Mouse (Mus musculus) embryonic facial prominence, embryonic 15.5 days (tissue): ENCODE measurements at regions not wholly inside any gene's neighbourhood (a gene's known extent, or its start where the extent isn't known, plus 50 kb on each side); places are given as distances from the start of the nearest gene placed in this dataset.

Experiments used
- ATAC-seq: fragments of 200-750 bp; cut with Nextera tagmentation; 2 replicates; pipeline ENCODE4 v1.8.0; 2017; ENCODE audit warnings: low read depth, moderate TSS enrichment; ENCODE audit not compliant: insufficient number of reproducible peaks, low FRiP score, low TSS enrichment
- H3K27ac ChIP-seq: fragments of 300-500 bp; sonication (generic); replicated peaks from 2 replicates; pipeline ENCODE4 v1.5.1; 2015; ENCODE audit warnings: mild to moderate bottlenecking, inconsistent platforms
- H3K27me3 ChIP-seq: fragments of 300-500 bp; sonication (generic); 2 replicates; pipeline ENCODE4 v1.6.1; 2015; ENCODE audit warnings: inconsistent platforms
- H3K36me3 ChIP-seq: fragments of 300-500 bp; sonication (generic); 2 replicates; pipeline ENCODE4 v1.6.1; 2015; ENCODE audit warnings: mild to moderate bottlenecking, inconsistent platforms
- H3K4me1 ChIP-seq: fragments of 300-500 bp; sonication (generic); 2 replicates; pipeline ENCODE4 v1.6.1; 2015; ENCODE audit warnings: inconsistent platforms
- H3K4me2 ChIP-seq: fragments of 300-500 bp; sonication (generic); replicated peaks from 2 replicates; pipeline ENCODE4 v1.6.1; 2015; ENCODE audit warnings: mild to moderate bottlenecking, inconsistent platforms
- H3K4me3 ChIP-seq: fragments of 300-500 bp; sonication (generic); replicated peaks from 2 replicates; pipeline ENCODE4 v1.5.1; 2015; ENCODE audit warnings: mild to moderate bottlenecking, inconsistent platforms
- H3K9ac ChIP-seq: fragments of 300-500 bp; sonication (generic); 2 replicates; pipeline ENCODE4 v1.6.1; 2015; ENCODE audit warnings: inconsistent platforms
- H3K9me3 ChIP-seq: fragments of 300-500 bp; sonication (generic); replicated peaks from 2 replicates; pipeline ENCODE4 v1.6.1; 2016; ENCODE audit warnings: inconsistent platforms
- WGBS: fragments of 180-500 bp; shearing (Covaris S2); methylation state at CpG from one replicate; pipeline ENCODE4 v1.1.7; 2015; 5-methylcytosine and 5-hydroxymethylcytosine counted together

DNA sequence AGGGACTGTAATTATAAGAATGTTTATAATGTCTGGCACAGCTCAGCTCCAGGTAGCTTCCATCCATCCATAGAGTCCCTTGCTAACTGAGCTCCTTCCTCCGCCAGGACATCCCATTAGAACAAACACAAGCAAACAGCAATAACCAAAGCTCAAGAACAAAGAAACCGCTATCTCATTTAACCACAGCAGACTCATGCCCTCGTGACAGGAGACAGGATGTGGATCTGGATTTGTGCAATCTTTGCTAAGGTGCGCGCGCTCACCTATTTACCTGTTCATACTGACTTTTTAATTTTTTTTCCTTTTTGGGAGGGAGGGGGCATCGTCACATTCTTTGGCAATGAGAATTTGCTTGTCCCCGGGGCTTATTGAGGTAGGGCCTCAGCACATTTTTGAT lies 71.3 kb upstream of the Slc38a2 start:
- no peak for ATAC-seq
- Histone ChIP-seq H3K4me3 (no peak overlapping the region), H3K9ac (no peak overlapping the region), H3K4me2 (no peak overlapping the region), H3K27ac (no peak overlapping the region), H3K27me3 (no peaks in the 10 kb centered on the region), H3K9me3 (no peaks in the 10 kb centered on the region), H3K36me3 (no peaks in the 10 kb centered on the region), H3K4me1 (peaks cover 14% of the 10 kb centered on the region; the same call in 1 of the 2 replicates)
- 79% methylated on average over 8 of the region's 8 CpGs for WGBS

DNA sequence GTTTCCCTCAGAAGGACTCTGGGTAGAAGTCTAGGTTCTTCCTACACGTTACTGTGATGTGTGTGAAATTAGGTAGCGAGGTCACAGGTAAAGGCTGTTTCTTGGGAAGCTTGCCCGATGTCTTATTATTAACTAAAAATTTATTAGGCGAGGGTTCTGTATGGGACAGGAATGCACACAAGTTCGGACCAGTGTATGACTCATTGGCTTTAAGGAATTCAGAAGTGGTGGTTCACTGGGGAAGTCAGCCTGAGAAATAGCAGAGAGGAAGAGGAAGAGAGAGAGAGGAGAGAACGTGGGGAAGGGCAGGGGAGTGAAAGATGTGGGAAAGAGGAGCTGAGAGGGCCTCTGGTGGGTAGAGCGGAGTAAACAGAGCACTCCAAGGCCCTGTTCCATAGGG lies 70.8 kb upstream of the Slc38a2 start:
- Histone ChIP-seq H3K27ac (no peak overlapping the region), H3K27me3 (no peaks in the 10 kb centered on the region), H3K36me3 (no peaks in the 10 kb centered on the region), H3K9me3 (no peaks in the 10 kb centered on the region), H3K4me3 (no peak overlapping the region), H3K4me1 (peaks cover 14% of the 10 kb centered on the region; the same call in 1 of the 2 replicates), H3K4me2 (no peak overlapping the region), H3K9ac (no peak overlapping the region)
- WGBS, result 75% methylated on average over 7 of the region's 7 CpGs
- no peak for ATAC-seq

DNA sequence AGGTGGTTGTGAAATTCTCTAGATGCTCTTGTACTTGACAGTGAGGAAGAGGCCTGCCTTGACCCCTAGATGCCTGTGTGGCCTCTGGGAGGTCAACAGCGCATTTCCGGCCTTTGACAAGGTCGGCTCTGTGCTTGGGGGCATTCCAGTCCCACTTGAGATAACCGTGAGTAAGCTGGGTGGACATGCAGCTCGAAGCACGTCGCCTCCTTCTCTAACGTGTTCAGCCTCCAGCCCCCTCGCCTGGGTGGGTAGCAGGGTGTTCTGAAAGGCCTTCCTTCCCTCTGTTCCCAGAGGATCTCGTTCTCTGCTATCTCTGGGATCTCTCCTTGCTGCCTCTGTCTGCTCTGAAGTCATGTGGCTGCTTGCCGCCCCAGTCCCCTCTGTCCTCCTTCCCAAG lies 70.2 kb upstream of the Slc38a2 start:
- H3K27me3 ChIP-seq, result no peaks in the 10 kb centered on the region
- ATAC-seq, result no peak
- no peak overlapping the region for H3K4me2 ChIP-seq
- H3K4me3 ChIP-seq, result no peak overlapping the region
- 63% methylated on average over 11 of the region's 11 CpGs for WGBS
- H3K9ac ChIP-seq, result no peak overlapping the region
- H3K36me3 ChIP-seq, result no peaks in the 10 kb centered on the region
- no peaks in the 10 kb centered on the region for H3K9me3 ChIP-seq
- peaks cover 14% of the 10 kb centered on the region; the same call in 1 of the 2 replicates for H3K4me1 ChIP-seq
- no peak overlapping the region for H3K27ac ChIP-seq

DNA sequence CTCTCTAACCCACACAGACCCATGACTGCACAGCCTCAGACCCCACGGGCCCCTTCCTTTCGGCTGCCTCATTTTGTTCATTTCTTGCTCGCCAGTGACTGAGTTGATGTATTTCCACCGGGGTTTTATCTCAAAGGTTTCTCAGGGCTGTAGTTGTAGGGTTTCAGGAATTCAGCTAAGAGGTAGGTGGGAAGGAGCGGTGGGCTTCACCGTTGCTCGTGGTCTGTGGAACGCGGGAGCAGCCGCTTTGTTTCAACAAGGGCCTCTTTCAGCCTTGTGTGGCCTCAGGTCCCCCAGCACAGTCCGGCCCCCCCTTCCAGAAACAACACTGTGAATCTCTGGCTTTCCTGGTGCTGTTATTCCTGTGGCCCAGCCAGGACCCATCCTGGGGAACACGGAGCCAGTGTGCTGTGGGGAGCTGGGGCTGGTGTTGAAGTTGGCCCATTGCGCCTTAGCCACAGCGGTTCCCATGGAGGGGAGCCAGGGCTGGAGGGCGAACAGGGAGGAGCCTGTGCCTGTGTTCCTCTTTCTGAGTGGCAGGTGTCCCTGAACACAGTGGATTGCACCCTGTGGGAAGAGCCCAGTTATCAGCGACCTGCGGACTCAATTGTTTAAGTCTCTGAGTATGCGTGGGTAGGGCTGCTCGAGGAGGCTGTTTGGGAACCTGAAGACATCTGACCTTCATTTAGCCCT lies 68.9 kb upstream of the Slc38a2 start:
- ATAC-seq, result peak; percentile 73
- no peak overlapping the region for H3K4me3 ChIP-seq
- 62% methylated on average over 19 of the region's 19 CpGs for WGBS
- H3K36me3 ChIP-seq, result no peaks in the 10 kb centered on the region
- peaks cover 14% of the 10 kb centered on the region; the same call in 1 of the 2 replicates for H3K4me1 ChIP-seq
- no peak overlapping the region for H3K4me2 ChIP-seq
- no peaks in the 10 kb centered on the region for H3K27me3 ChIP-seq
- no peaks in the 10 kb centered on the region for H3K9me3 ChIP-seq
- no peak overlapping the region for H3K9ac ChIP-seq
- no peak overlapping the region for H3K27ac ChIP-seq

DNA sequence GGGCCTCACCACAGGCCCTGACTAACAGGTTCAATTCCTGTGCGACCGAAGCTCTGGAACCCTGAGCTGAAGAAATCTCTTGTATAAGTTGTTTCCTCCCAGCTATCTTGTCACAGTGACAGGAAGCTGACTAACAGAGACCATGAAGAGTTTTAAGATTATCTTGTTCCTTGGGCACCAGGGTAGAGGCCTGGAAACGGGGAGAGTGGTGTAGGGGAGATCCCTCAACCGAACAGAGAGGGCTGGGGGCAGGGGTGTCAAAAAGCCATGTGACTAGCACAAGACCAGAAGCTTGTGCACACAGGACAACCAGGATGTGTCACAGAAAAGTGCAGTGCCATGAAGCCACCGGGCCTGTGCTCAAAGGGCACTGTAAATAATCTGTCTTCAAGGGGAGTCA lies 67.7 kb upstream of the Slc38a2 start:
- 91% methylated on average over 5 of the region's 5 CpGs for WGBS
- Histone ChIP-seq H3K9me3 (no peaks in the 10 kb centered on the region), H3K4me2 (no peak overlapping the region), H3K4me3 (no peak overlapping the region), H3K9ac (no peak overlapping the region), H3K36me3 (no peaks in the 10 kb centered on the region), H3K27ac (no peak overlapping the region), H3K27me3 (no peaks in the 10 kb centered on the region), H3K4me1 (peaks cover 14% of the 10 kb centered on the region; the same call in 1 of the 2 replicates)
- ATAC-seq, result no peak

DNA sequence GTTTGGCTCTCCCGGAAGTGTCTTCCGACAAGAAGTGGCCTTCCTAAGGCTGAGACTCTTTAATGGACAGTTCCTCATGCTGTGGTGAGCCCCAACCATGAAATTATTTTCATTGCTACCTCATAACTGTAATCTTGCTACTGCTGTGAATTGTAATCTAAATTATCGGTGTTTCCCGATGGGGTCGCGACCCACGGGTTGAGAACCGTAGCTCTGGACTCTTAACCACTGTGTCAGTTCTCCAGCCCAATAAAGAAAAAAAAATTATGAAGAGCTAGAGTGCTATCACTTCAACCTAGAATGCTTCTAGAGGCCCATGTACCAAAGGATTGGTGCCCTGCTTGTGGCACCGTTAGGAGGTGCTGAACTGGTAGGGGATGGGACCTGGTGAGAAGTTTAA lies 66.7 kb upstream of the Slc38a2 start:
- Histone ChIP-seq H3K4me2 (no peak overlapping the region), H3K4me1 (peaks cover 14% of the 10 kb centered on the region; the same call in 1 of the 2 replicates), H3K36me3 (no peaks in the 10 kb centered on the region), H3K9ac (no peak overlapping the region), H3K27me3 (no peaks in the 10 kb centered on the region), H3K9me3 (no peaks in the 10 kb centered on the region), H3K4me3 (no peak overlapping the region), H3K27ac (no peak overlapping the region)
- ATAC-seq, result no peak
- WGBS, result 93% methylated on average over 9 of the region's 9 CpGs

DNA sequence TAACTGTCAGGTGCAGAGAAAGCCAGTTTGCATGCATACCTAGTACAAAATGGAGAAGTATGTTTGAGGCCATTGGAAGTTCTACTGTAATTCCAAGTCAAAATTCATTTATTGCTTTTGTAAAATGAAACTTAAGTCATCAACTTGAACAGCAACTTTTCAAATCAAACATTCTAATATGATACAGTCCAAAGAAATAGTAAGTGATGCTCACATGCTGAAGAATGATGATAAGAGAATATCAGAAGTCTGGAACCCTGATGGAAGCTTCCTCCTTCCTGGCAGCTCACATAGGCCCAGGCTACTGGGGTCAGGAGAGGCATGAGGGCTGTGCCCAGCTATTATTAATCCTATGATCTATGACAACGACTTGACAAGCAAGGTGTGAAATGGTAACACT lies 64.1 kb upstream of the Slc38a2 start:
- peaks cover 3% of the 10 kb centered on the region; the same call in 1 of the 2 replicates for H3K4me1 ChIP-seq
- ATAC-seq, result no peak
- H3K27me3 ChIP-seq, result no peaks in the 10 kb centered on the region
- no peak overlapping the region for H3K27ac ChIP-seq
- no peaks in the 10 kb centered on the region for H3K9me3 ChIP-seq
- 79% methylated on average over 1 of the region's 1 CpGs for WGBS
- H3K4me2 ChIP-seq, result no peak overlapping the region
- no peak overlapping the region for H3K4me3 ChIP-seq
- no peak overlapping the region for H3K9ac ChIP-seq
- no peaks in the 10 kb centered on the region for H3K36me3 ChIP-seq

DNA sequence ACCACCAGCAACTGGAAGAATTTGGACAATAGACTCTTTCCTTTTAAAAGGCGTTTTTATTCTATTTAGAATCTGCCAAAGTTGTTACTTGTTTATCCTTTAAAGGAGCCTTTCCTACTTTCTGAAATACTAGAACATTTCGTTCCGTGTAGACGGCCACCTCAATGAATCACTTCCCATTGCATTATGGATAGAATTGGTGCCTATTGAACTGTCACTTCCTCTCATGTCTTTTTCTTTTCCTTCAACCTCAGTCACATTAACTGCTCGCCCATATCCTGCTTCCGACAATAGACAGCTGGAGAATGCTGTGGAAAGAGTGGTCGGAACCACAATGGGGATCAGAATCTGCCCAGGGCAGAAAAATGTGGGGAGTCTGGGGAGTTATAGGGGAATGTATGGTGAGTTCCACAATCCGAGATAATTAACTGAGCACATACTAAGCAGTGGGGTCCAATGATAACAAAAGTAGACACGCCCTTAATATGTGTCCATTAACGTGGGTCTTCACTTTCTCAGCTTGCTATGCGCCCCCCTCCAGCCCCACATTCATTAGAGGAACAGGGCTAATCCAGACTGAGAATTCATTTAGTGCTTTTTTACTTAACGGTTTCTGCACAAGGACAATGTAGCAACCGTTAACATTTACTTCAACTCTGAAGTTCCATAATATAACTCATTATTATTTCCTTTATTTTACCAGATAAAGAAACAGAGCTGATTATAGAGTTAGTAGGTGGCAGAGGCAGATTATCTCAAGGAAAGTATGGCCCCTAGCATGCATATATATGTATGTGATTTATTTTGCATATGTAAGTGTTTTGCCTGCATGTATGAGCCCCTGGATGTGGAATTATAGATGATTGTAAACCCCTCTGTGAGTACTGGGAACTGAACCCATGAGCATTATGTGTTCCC lies 59.8 kb upstream of the Slc38a2 start:
- no peak overlapping the region for H3K27ac ChIP-seq
- no peak for ATAC-seq

DNA sequence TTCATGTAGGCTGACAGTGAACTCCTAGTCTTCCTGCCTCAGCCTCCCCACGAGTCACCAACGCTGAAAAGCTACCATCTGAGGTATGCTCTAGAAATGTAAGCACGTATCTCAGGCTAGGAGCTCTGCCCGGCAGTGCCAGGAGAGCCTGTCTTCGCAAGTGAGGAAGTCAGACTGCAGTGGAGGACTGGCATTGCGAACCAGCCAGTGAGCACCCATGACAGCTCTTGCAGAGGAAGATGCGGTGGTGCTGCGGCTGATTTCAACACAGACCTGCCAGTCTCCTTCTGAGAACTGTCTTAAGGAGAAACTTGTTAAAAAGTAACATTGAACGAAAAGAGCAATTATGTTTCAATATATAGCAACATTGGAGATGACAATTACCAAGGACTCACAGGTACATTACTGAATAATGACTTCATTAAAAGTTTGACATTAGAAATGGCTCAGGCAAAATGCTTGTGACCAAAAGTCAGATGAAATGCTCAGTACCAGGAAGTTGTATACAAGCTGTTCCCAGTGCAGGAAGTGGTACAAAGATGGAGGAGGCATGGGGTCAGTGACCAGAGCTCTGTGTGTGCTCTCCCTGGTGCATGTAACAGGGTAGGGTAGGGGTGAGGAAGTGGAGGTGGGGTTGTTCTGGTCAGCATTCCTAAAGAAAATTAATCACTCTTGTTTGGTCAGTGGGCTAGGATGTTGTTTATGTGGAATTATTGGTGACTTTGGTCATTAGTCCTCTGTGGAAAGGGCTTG lies 58.1 kb upstream of the Slc38a2 start:
- Histone ChIP-seq H3K27me3 (no peaks in the 10 kb centered on the region), H3K4me3 (no peak overlapping the region), H3K4me1 (peaks cover 11% of the 10 kb centered on the region), H3K4me2 (no peak overlapping the region), H3K9me3 (no peaks in the 10 kb centered on the region), H3K36me3 (no peaks in the 10 kb centered on the region), H3K9ac (no peak overlapping the region), H3K27ac (no peak overlapping the region; the same call in 1 of the 2 replicates)
- 78% methylated on average over 9 of the region's 9 CpGs for WGBS
- no peak for ATAC-seq

More for the DNA sequence above, 59.8 kb upstream of the Slc38a2 start:
- Histone ChIP-seq H3K27me3 (no peaks in the 10 kb centered on the region), H3K4me2 (no peak overlapping the region), H3K4me1 (peaks cover 11% of the 10 kb centered on the region), H3K36me3 (no peaks in the 10 kb centered on the region), H3K9me3 (no peaks in the 10 kb centered on the region), H3K9ac (no peak overlapping the region), H3K4me3 (no peak overlapping the region)
- WGBS, result 73% methylated on average over 13 of the region's 13 CpGs

DNA sequence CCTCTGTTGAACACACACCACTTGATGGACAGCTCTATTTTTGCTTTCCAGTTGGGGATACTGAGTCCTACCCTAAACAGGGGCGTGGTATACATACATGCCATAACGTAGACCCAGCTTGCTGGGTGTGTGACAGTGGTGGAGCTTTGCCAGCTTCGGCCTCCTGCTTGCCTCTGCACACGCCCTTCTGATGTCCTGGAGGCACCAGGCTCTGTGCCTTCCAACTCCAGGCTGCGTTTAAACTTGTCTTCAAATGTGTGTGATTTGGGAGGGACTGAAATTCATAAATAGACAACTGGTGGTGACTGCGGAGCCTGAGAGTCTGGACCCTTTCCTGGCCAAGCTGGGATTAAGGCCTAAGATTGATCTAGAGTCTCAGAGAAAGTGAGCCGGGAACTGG lies 56.9 kb upstream of the Slc38a2 start:
- H3K27ac ChIP-seq, result peak overlapping the region; percentile 66
- no peak overlapping the region for H3K4me2 ChIP-seq
- WGBS, result 37% methylated on average over 7 of the region's 7 CpGs
- peaks cover 11% of the 10 kb centered on the region for H3K4me1 ChIP-seq
- no peaks in the 10 kb centered on the region for H3K36me3 ChIP-seq
- peak; percentile 39; the same call in 1 of the 2 replicates for ATAC-seq
- no peaks in the 10 kb centered on the region for H3K27me3 ChIP-seq
- H3K4me3 ChIP-seq, result no peak overlapping the region
- no peak overlapping the region for H3K9ac ChIP-seq
- H3K9me3 ChIP-seq, result no peaks in the 10 kb centered on the region

DNA sequence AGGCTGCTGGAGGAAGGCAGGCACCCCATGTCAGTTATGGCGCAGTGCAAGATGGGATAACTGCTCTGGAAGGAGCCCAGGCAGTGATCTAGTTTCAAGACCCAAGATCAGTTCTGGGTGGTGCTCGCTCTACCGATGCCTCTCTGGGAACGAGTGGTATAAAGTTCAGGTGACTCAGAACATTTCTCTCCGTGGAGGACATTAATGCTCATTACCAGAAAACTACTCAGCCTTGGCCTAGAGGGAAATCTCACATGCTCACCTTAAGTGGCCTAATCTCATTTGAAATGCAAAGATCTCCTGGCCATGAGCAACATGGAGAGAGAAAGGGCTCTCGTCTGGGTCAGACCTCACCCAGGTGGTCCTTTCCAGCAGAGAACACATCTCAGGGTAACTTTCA lies 56.4 kb upstream of the Slc38a2 start:
- no peaks in the 10 kb centered on the region for H3K27me3 ChIP-seq
- no peak for ATAC-seq
- no peaks in the 10 kb centered on the region for H3K36me3 ChIP-seq
- H3K9me3 ChIP-seq, result no peaks in the 10 kb centered on the region
- H3K27ac ChIP-seq, result peak overlapping the region; percentile 66
- 71% methylated on average over 6 of the region's 6 CpGs for WGBS
- no peak overlapping the region for H3K9ac ChIP-seq
- no peak overlapping the region for H3K4me2 ChIP-seq
- no peak overlapping the region for H3K4me3 ChIP-seq
- H3K4me1 ChIP-seq, result peaks cover 11% of the 10 kb centered on the region
